Mouse (Mus musculus) WW6 (cell line): Measurements from ENCODE around the gene Fam208b.
A peak's percentile ranks its signal among the peaks of the same experiment; 100 is the strongest.

Experiments used
- DNase-seq: peaks from one replicate; pipeline ENCODE4 v3.0.0-alpha.2; 2013; ENCODE audit warnings: low read depth, low spot score

Fam208b gene

GRCm38 (mm10) chr13:3610795-3611438, at the start of gene Fam208b:
Gene Fam208b, minus strand, starts transcription at chr13:3611108.
- peak; percentile 79 for DNase-seq

- no peak for DNase-seq
These were observed 48.6 kb upstream of the Fam208b start for GRCm38 (mm10) chr13:3659163-3660160.

GRCm38 (mm10) chr13:3654432-3654831, 43.5 kb upstream of the Fam208b start:
- DNase-seq: no peak

GRCm38 (mm10) chr13:3650569-3650968, 39.7 kb upstream of the Fam208b start:
- DNase-seq: no peak

- no peak for DNase-seq
These were observed 35.7 kb upstream of the Fam208b start for GRCm38 (mm10) chr13:3646566-3646965.

GRCm38 (mm10) chr13:3645919-3646318, 35.0 kb upstream of the Fam208b start:
- DNase-seq: no peak

GRCm38 (mm10) chr13:3644871-3645270, 34.0 kb upstream of the Fam208b start:
- DNase-seq: no peak

- DNase-seq: no peak
These were observed 31.6 kb upstream of the Fam208b start for GRCm38 (mm10) chr13:3642538-3642937.

- DNase-seq: no peak
These were observed 31.1 kb upstream of the Fam208b start for GRCm38 (mm10) chr13:3642049-3642448.

GRCm38 (mm10) chr13:3636797-3637196, 25.9 kb upstream of the Fam208b start:
- no peak for DNase-seq

- no peak for DNase-seq
These were observed 24.2 kb upstream of the Fam208b start for GRCm38 (mm10) chr13:3635076-3635475.

- DNase-seq: no peak
These were observed 23.2 kb upstream of the Fam208b start, which contains the start of gene Asb13 for GRCm38 (mm10) chr13:3633895-3634811. Gene Asb13, plus strand, starts transcription at chr13:3634032.

- no peak for DNase-seq
These were observed 22.2 kb upstream of the Fam208b start for GRCm38 (mm10) chr13:3633131-3633530.

- no peak for DNase-seq
These were observed 21.6 kb upstream of the Fam208b start for GRCm38 (mm10) chr13:3632551-3632950.

GRCm38 (mm10) chr13:3628102-3628501, 17.2 kb upstream of the Fam208b start:
- no peak for DNase-seq

- DNase-seq: no peak
These were observed 16.2 kb upstream of the Fam208b start for GRCm38 (mm10) chr13:3627139-3627538.

- no peak for DNase-seq
These were observed 652 bp downstream of the Fam208b start for GRCm38 (mm10) chr13:3610118-3610794.

- no peak for DNase-seq
These were observed 1.2 kb downstream of the Fam208b start for GRCm38 (mm10) chr13:3609780-3610117.

- DNase-seq: no peak
These were observed 14.7 kb downstream of the Fam208b start for GRCm38 (mm10) chr13:3596232-3596631.

GRCm38 (mm10) chr13:3594311-3594710, 16.6 kb downstream of the Fam208b start:
- DNase-seq: no peak

GRCm38 (mm10) chr13:3590789-3591188, 20.1 kb downstream of the Fam208b start:
- peak; percentile 1 for DNase-seq
